Mouse (Mus musculus): ENCODE data around the gene Pvalb. TPM values are rescaled to one million over a fixed set of nuclear protein-coding genes. Genes with fewer than 3 reads are reported as not detected.

Pvalb gene
- polyA plus RNA-seq, 1 experiment from 2014 or later = 0.26 TPM

- no peak overlapping the region for H3K9ac ChIP-seq
- no peak for ATAC-seq (ENCODE audit: borderline replicate concordance, extremely low read depth, low FRiP score, low TSS enrichment)
- H3K4me1 ChIP-seq = no peaks in the 10 kb centered on the region
- H3K27me3 ChIP-seq = no peaks in the 10 kb centered on the region
- WGBS = 55% methylated on average over 7 of the region's 7 CpGs
- no peaks in the 10 kb centered on the region for H3K9me3 ChIP-seq
- H3K4me2 ChIP-seq = no peak overlapping the region
- H3K4me3 ChIP-seq = no peak overlapping the region
- no peaks in the 10 kb centered on the region for H3K36me3 ChIP-seq
- H3K27ac ChIP-seq = no peak overlapping the region
These were observed 57.6 kb downstream of the Pvalb start for GRCm38 (mm10) chr15:78148565-78148964.

Other genes with a start within 250 kb of the Pvalb start
- gene Foxred2, start 249.7 kb downstream of the Pvalb start, polyA plus RNA-seq (2015; fragmentation: Nextera tagmentation; extraction: Ambion mirVana) = 3.8 TPM in 2 replicates
- 178 and 187 TPM in 2 replicates for gene Eif3d, start 235.6 kb downstream of the Pvalb start, polyA plus RNA-seq (2015; fragmentation: Nextera tagmentation; extraction: Ambion mirVana)
- not detected in 2 replicates for gene Cacng2, start 86.4 kb downstream of the Pvalb start, polyA plus RNA-seq (2015; fragmentation: Nextera tagmentation; extraction: Ambion mirVana)
- gene Ift27, start 32.3 kb downstream of the Pvalb start, polyA plus RNA-seq (2015; fragmentation: Nextera tagmentation; extraction: Ambion mirVana) = 88.0 and 89.8 TPM in 2 replicates
- gene Ncf4, start 38.4 kb upstream of the Pvalb start, polyA plus RNA-seq (2015; fragmentation: Nextera tagmentation; extraction: Ambion mirVana) = 5.3 and 5.9 TPM in 2 replicates
- 0.22 and 0.47 TPM in 2 replicates for gene Csf2rb2, start 99.3 kb upstream of the Pvalb start, polyA plus RNA-seq (2015; fragmentation: Nextera tagmentation; extraction: Ambion mirVana)
- gene Csf2rb, start 119.4 kb upstream of the Pvalb start, polyA plus RNA-seq (2015; fragmentation: Nextera tagmentation; extraction: Ambion mirVana) = 2.3 and 2.7 TPM in 2 replicates
- not detected in 2 replicates for gene Tex33, start 189.5 kb upstream of the Pvalb start, polyA plus RNA-seq (2015; fragmentation: Nextera tagmentation; extraction: Ambion mirVana)
- gene Tst, start 199.5 kb upstream of the Pvalb start, polyA plus RNA-seq (2015; fragmentation: Nextera tagmentation; extraction: Ambion mirVana) = 81.1 and 88.7 TPM in 2 replicates
- gene Mpst, start 200.0 kb upstream of the Pvalb start, polyA plus RNA-seq (2015; fragmentation: Nextera tagmentation; extraction: Ambion mirVana) = 3.3 and 4.1 TPM in 2 replicates
- 46.9 and 49.5 TPM in 2 replicates for gene Kctd17, start 222.2 kb upstream of the Pvalb start, polyA plus RNA-seq (2015; fragmentation: Nextera tagmentation; extraction: Ambion mirVana)

Data from lung, embryonic 15.5 days (tissue).